Mouse (Mus musculus) cerebellum, adult 8-10 months (tissue): ENCODE measurements at regions not wholly inside any gene's neighbourhood (a gene's known extent, or its start where the extent isn't known, plus 50 kb on each side); places are given as distances from the start of the nearest gene placed in this dataset.

ENCODE experiments used
- DNase-seq: peaks from one replicate; pipeline ENCODE4 v3.0.0; 2022

GRCm38 (mm10) chr2:79136619-79137458, 118.4 kb upstream of the Itga4 start:
- no peak for DNase-seq

GRCm38 (mm10) chr2:79137694-79138171, 117.5 kb upstream of the Itga4 start:
- no peak for DNase-seq

- no peak for DNase-seq
These were observed 116.7 kb upstream of the Itga4 start for GRCm38 (mm10) chr2:79138368-79139109.

- no peak for DNase-seq
These were observed 113.3 kb upstream of the Itga4 start for GRCm38 (mm10) chr2:79141961-79142360.

GRCm38 (mm10) chr2:79143196-79143595, 112.0 kb upstream of the Itga4 start:
- DNase-seq, result no peak

GRCm38 (mm10) chr2:79145897-79146296, 109.3 kb upstream of the Itga4 start:
- no peak for DNase-seq

- DNase-seq, result no peak
These were observed 108.7 kb upstream of the Itga4 start for GRCm38 (mm10) chr2:79146563-79146962.

GRCm38 (mm10) chr2:79149012-79149698, 106.1 kb upstream of the Itga4 start:
- DNase-seq, result peak; percentile 7

- DNase-seq, result no peak
These were observed 103.6 kb upstream of the Itga4 start for GRCm38 (mm10) chr2:79151610-79152009.

- DNase-seq, result no peak
These were observed 103.1 kb upstream of the Itga4 start for GRCm38 (mm10) chr2:79152031-79152694.

- no peak for DNase-seq
These were observed 102.5 kb upstream of the Itga4 start for GRCm38 (mm10) chr2:79152695-79153057.

GRCm38 (mm10) chr2:79153070-79153469, 102.2 kb upstream of the Itga4 start:
- no peak for DNase-seq

- DNase-seq, result no peak
These were observed 96.7 kb upstream of the Itga4 start for GRCm38 (mm10) chr2:79158450-79159055.

- DNase-seq, result no peak
These were observed 95.9 kb upstream of the Itga4 start for GRCm38 (mm10) chr2:79159336-79159735.

- no peak for DNase-seq
These were observed 82.0 kb upstream of the Itga4 start for GRCm38 (mm10) chr2:79172967-79173919.

GRCm38 (mm10) chr2:79174282-79174681, 80.9 kb upstream of the Itga4 start:
- DNase-seq, result no peak

GRCm38 (mm10) chr2:79180782-79181181, 74.4 kb upstream of the Itga4 start:
- no peak for DNase-seq

- DNase-seq, result no peak
These were observed 72.1 kb upstream of the Itga4 start for GRCm38 (mm10) chr2:79183034-79183630.

- DNase-seq, result no peak
These were observed 69.8 kb upstream of the Itga4 start for GRCm38 (mm10) chr2:79185234-79186101.

GRCm38 (mm10) chr2:79186878-79187277, 68.3 kb upstream of the Itga4 start:
- no peak for DNase-seq
